Mouse (Mus musculus) kidney, postnatal 0 days (tissue): ENCODE results near the gene Gpr6. TPM values are rescaled to one million over a fixed set of nuclear protein-coding genes. Genes with fewer than 3 reads are reported as not detected.

ENCODE experiments used
- ATAC-seq: fragments of 200-750 bp; cut with Nextera tagmentation; replicated peaks from 2 replicates; pipeline ENCODE4 v1.8.0; 2017; ENCODE audit warnings: low read depth, moderate number of reproducible peaks, moderate TSS enrichment, moderate library complexity; ENCODE audit not compliant: low FRiP score
- DNase-seq: peaks from one replicate; pipeline ENCODE4 v3.0.0-alpha.2; 2016; ENCODE audit warnings: low spot score
- H3K27ac ChIP-seq: fragments of 300-500 bp; sonication (generic); 2 replicates; pipeline ENCODE4 v1.5.1; 2014; ENCODE audit warnings: mild to moderate bottlenecking
- H3K27me3 ChIP-seq: fragments of 300-500 bp; sonication (generic); 2 replicates; pipeline ENCODE4 v1.6.1; 2014; ENCODE audit warnings: low read length, mixed read lengths; ENCODE audit not compliant: insufficient read depth
- H3K36me3 ChIP-seq: fragments of 300-500 bp; sonication (generic); 2 replicates; pipeline ENCODE4 v1.6.1; 2014; ENCODE audit warnings: low read length, mixed read lengths; ENCODE audit not compliant: insufficient read depth
- H3K4me1 ChIP-seq: fragments of 300-500 bp; sonication (generic); replicated peaks from 2 replicates; pipeline ENCODE4 v1.6.1; 2014; ENCODE audit warnings: antibody characterized with exemption, low read length, mixed read lengths; ENCODE audit not compliant: insufficient read depth
- H3K4me2 ChIP-seq: fragments of 300-500 bp; sonication (generic); 2 replicates; pipeline ENCODE4 v1.6.1; 2014; ENCODE audit warnings: mild to moderate bottlenecking, low read length, moderate library complexity, mixed read lengths
- H3K4me3 ChIP-seq: fragments of 300-500 bp; sonication (generic); replicated peaks from 2 replicates; pipeline ENCODE4 v1.5.1; 2014; ENCODE audit warnings: low read depth, low read length
- H3K9ac ChIP-seq: fragments of 300-500 bp; sonication (generic); 2 replicates; pipeline ENCODE4 v1.6.1; 2014; ENCODE audit warnings: low read depth, low read length
- H3K9me3 ChIP-seq: fragments of 300-500 bp; sonication (generic); replicated peaks from 2 replicates; pipeline ENCODE4 v1.6.1; 2016; ENCODE audit warnings: low read length, inconsistent platforms, mixed read lengths
- CTCF ChIP-seq: IDR thresholded peaks from 2 replicates; pipeline ENCODE4 v1.5.1; 2016; ENCODE audit warnings: antibody characterized with exemption, low read depth, mild to moderate bottlenecking, moderate library complexity
- whole genome bisulfite sequencing: fragments of 180-500 bp; shearing (Covaris S2); extraction: QIAGEN DNeasy Blood & Tissue Kit; methylation state at CpG from one replicate; pipeline ENCODE4 v1.1.7; 2014; 5-methylcytosine and 5-hydroxymethylcytosine counted together
- polyA plus RNA-seq: library from polyadenylated mRNA; unstranded; fragments of >200 nt; fragmentation: Nextera tagmentation; extraction: Ambion mirVana; gene quantifications from 2 replicates; pipeline ENCODE4 v1.2.1, GENCODE M21; 2015

Gene Gpr6
- polyA plus RNA-seq, 1 experiment from 2014 or later = not detected

DNA sequence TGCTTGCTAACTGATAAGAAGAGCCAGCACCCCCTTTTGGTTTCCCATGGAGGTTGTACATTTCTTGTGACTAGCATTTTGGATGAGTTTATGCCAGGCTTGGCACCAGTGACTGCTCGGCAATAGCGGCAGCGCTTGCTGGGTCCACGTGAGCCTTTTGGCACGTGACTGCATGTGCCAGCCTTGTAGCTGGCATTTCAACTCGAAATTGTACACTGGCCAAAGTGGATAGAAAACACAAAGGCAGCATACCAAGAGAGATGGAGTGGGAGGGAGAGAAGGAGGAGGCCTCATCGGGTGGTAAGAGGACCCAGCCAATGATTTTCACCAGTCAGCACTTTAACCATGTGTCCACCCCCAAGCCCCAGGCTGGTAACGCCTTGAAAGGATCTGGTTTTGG is 34.4 kb downstream of the Gpr6 start:
- no peak overlapping the region for H3K27ac ChIP-seq
- WGBS = 62% methylated on average over 8 of the region's 8 CpGs
- ATAC-seq (no peak), DNase-seq (no peak)
- H3K9me3 ChIP-seq = no peaks in the 10 kb centered on the region
- H3K4me2 ChIP-seq = no peak overlapping the region
- no peak for TF ChIP-seq CTCF
- no peak overlapping the region for H3K4me3 ChIP-seq
- H3K27me3 ChIP-seq = no peaks in the 10 kb centered on the region
- no peaks in the 10 kb centered on the region for H3K36me3 ChIP-seq
- no peaks in the 10 kb centered on the region for H3K4me1 ChIP-seq
- H3K9ac ChIP-seq = no peak overlapping the region

DNA sequence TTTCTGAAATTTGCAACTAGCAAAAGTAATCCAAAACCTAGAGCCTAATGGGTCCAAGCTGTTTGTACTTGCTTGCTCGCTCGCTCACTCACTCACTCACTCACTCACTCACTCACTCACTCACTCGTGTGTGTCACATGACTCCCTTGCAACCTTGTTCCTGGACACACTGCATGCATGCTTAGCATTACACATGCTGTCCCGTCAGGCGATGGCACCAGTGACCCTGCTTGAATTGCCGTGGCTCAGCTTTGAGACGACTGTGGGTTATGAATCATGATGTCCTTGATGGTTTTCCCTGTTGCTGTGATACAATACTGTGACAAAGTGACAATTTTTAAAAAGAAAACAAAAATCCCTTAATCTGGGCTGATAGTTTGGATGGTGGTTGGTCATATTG is 39.3 kb downstream of the Gpr6 start:
- Histone ChIP-seq H3K27ac (no peak overlapping the region), H3K4me1 (no peaks in the 10 kb centered on the region), H3K4me3 (no peak overlapping the region), H3K27me3 (no peaks in the 10 kb centered on the region), H3K36me3 (no peaks in the 10 kb centered on the region), H3K4me2 (no peak overlapping the region), H3K9me3 (no peaks in the 10 kb centered on the region), H3K9ac (no peak overlapping the region)
- no peak for TF ChIP-seq CTCF
- ATAC-seq (no peak), DNase-seq (no peak)
- 66% methylated on average over 7 of the region's 7 CpGs for WGBS

DNA sequence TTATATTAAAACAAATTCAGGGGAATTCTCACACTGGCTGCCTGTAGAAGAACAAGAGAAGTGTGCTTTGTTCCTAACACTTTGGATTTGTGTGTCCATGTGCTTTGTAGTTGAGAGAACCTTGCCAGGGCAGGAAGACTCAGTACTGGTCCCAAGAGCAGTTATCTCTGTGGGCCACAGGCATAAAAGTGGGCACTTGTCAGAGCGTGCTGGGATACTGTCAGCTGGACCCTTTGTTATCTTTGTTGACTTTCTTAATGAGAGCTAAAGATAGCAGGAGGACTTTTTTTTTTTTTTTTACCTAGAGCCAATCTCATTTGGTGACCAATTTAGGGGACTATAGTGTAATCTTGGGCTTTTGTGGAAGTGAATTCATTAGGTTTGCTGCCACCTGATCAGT is 47.2 kb downstream of the Gpr6 start:
- Histone ChIP-seq H3K36me3 (no peaks in the 10 kb centered on the region), H3K4me2 (no peak overlapping the region), H3K27me3 (no peaks in the 10 kb centered on the region), H3K9me3 (no peaks in the 10 kb centered on the region), H3K27ac (no peak overlapping the region), H3K9ac (no peak overlapping the region), H3K4me1 (no peaks in the 10 kb centered on the region), H3K4me3 (no peak overlapping the region)
- ATAC-seq = no peak
- DNase-seq = no peak
- no peak for TF ChIP-seq CTCF
- 59% methylated on average over 1 of the region's 1 CpGs for WGBS

DNA sequence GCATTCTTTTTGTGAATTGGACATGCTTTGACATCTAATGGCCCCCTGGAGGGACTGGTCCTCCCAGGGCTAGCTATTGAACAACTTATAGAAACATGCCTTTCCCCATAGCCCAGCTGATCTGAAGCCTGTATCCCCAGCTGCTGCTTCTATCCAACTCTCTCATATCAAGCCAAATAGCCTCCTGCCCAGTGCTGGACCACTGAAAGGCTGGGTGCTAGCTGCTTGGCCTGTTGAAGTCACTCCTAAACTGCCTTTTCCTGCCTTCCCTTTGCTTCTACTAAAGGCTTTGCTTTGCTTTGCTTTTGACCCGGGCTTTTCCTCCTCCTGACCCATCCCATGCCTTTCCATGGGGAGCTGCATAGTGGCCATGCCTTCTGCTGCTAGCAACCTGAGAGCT is 47.7 kb downstream of the Gpr6 start:
- WGBS = 48% methylated on average over 1 of the region's 1 CpGs
- Histone ChIP-seq H3K36me3 (no peaks in the 10 kb centered on the region), H3K4me2 (no peak overlapping the region), H3K9me3 (no peaks in the 10 kb centered on the region), H3K27me3 (no peaks in the 10 kb centered on the region), H3K9ac (no peak overlapping the region), H3K4me3 (no peak overlapping the region), H3K4me1 (no peaks in the 10 kb centered on the region), H3K27ac (no peak overlapping the region)
- no peak for TF ChIP-seq CTCF
- ATAC-seq = no peak
- no peak for DNase-seq

DNA sequence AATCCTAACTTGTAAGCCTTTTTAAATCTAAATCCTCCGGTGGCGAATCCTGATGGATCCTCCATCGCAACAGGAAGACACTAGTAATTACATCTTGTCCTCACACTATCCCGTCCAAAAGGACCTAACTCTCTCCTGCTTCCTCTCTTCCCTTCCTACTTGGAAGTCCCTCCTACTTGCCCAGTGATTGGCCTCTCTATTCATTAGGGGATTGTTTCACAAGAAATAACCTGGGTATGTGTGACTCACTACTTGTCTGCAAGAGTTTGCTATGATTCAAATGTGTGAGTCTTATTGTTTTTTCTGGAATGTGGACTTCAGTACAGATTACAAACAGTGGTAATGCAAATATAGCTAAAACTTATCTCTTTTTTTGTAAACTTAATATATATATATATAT is 49.9 kb downstream of the Gpr6 start:
- no peak overlapping the region for H3K4me2 ChIP-seq
- no peak for TF ChIP-seq CTCF
- no peak overlapping the region for H3K4me3 ChIP-seq
- WGBS = 94% methylated on average over 4 of the region's 4 CpGs
- H3K4me1 ChIP-seq = no peaks in the 10 kb centered on the region
- no peak overlapping the region for H3K9ac ChIP-seq
- H3K27ac ChIP-seq = no peak overlapping the region
- H3K27me3 ChIP-seq = no peaks in the 10 kb centered on the region
- DNase-seq (no peak), ATAC-seq (no peak)
- no peaks in the 10 kb centered on the region for H3K36me3 ChIP-seq
- H3K9me3 ChIP-seq = no peaks in the 10 kb centered on the region

Other genes starting within 250 kb of the Gpr6 start
- gene Cdc40, start 189.0 kb downstream of the Gpr6 start, polyA plus RNA-seq = 25.0 and 28.2 TPM in 2 replicates
- gene Wasf1, start 188.8 kb downstream of the Gpr6 start, polyA plus RNA-seq = 13.2 TPM in 2 replicates
- 14.9 and 16.8 TPM in 2 replicates for gene Fig4, start 231.0 kb upstream of the Gpr6 start, polyA plus RNA-seq
- gene Ak9, start 231.7 kb upstream of the Gpr6 start, polyA plus RNA-seq = 0.05 TPM in 1 of 2 replicates, not detected in the other